Mouse (Mus musculus) midbrain, embryonic 12.5 days (tissue): ENCODE data around the gene Hs6st3. TPM values are rescaled to one million over a fixed set of nuclear protein-coding genes. Genes with fewer than 3 reads are reported as not detected.
A peak's percentile ranks its signal among the peaks of the same experiment; 100 is the strongest.

ENCODE experiments used
- ATAC-seq: fragments of 200-750 bp; cut with Nextera tagmentation; 2 replicates; pipeline ENCODE4 v1.8.0; 2017; ENCODE audit warnings: low read depth, moderate TSS enrichment, moderate library complexity; ENCODE audit not compliant: low FRiP score
- H3K27ac ChIP-seq: fragments of 300-500 bp; sonication (generic); replicated peaks from 2 replicates; pipeline ENCODE4 v1.5.1; 2016; ENCODE audit warnings: mild to moderate bottlenecking
- H3K27me3 ChIP-seq: fragments of 300-500 bp; sonication (generic); 2 replicates; pipeline ENCODE4 v1.6.1; 2016; ENCODE audit warnings: mild to moderate bottlenecking
- H3K36me3 ChIP-seq: fragments of 300-500 bp; sonication (generic); 2 replicates; pipeline ENCODE4 v1.6.1; 2016
- H3K4me1 ChIP-seq: fragments of 300-500 bp; sonication (generic); 2 replicates; pipeline ENCODE4 v1.6.1; 2016
- H3K4me2 ChIP-seq: fragments of 300-500 bp; sonication (generic); replicated peaks from 2 replicates; pipeline ENCODE4 v1.6.1; 2016; ENCODE audit warnings: mild to moderate bottlenecking, moderate library complexity
- H3K4me3 ChIP-seq: fragments of 300-500 bp; sonication (generic); 2 replicates; pipeline ENCODE4 v1.5.1; 2016; ENCODE audit warnings: mild to moderate bottlenecking
- H3K9ac ChIP-seq: fragments of 300-500 bp; sonication (generic); replicated peaks from 2 replicates; pipeline ENCODE4 v1.6.1; 2016; ENCODE audit warnings: mild to moderate bottlenecking, moderate library complexity
- H3K9me3 ChIP-seq: fragments of 300-500 bp; sonication (generic); 2 replicates; pipeline ENCODE4 v1.6.1; 2016; ENCODE audit warnings: mild to moderate bottlenecking
- WGBS: fragments of 180-500 bp; shearing (Covaris S2); methylation state at CpG from one replicate; pipeline ENCODE4 v1.1.7; 2016; 5-methylcytosine and 5-hydroxymethylcytosine counted together
- polyA plus RNA-seq: library from polyadenylated mRNA; unstranded; fragments of >200 nt; fragmentation: Nextera tagmentation; extraction: Ambion mirVana; gene quantifications from 2 replicates; pipeline ENCODE4 v1.2.1, GENCODE M21; 2016

The Hs6st3 gene
- polyA plus RNA-seq, 1 experiment from 2014 or later: 0.88 TPM

- H3K36me3 ChIP-seq: no peaks in the 10 kb centered on the region
- H3K9ac ChIP-seq: no peak overlapping the region
- H3K27ac ChIP-seq: peak overlapping the region; percentile 30; the same call in 1 of the 2 replicates
- H3K9me3 ChIP-seq: no peaks in the 10 kb centered on the region
- no peak overlapping the region for H3K4me2 ChIP-seq
- H3K4me3 ChIP-seq: no peak overlapping the region
- no peaks in the 10 kb centered on the region for H3K27me3 ChIP-seq
- ATAC-seq: no peak
- H3K4me1 ChIP-seq: no peaks in the 10 kb centered on the region
- 73% methylated on average over 10 of the region's 10 CpGs for WGBS
Observed at GRCm38 (mm10) chr14:119895765-119896465, 757.8 kb downstream of the Hs6st3 start.

- Histone ChIP-seq H3K4me3 (no peak overlapping the region), H3K27ac (no peak overlapping the region), H3K27me3 (no peaks in the 10 kb centered on the region), H3K9me3 (no peaks in the 10 kb centered on the region), H3K36me3 (no peaks in the 10 kb centered on the region), H3K4me1 (no peaks in the 10 kb centered on the region), H3K9ac (no peak overlapping the region), H3K4me2 (no peak overlapping the region)
- ATAC-seq: no peak
Observed at GRCm38 (mm10) chr14:119902486-119902885, 764.3 kb downstream of the Hs6st3 start.

GRCm38 (mm10) chr14:119908032-119908675 lies 770.0 kb downstream of the Hs6st3 start:
- 85% methylated on average over 13 of the region's 13 CpGs for WGBS
- Histone ChIP-seq H3K9ac (no peak overlapping the region), H3K4me2 (no peak overlapping the region), H3K4me3 (no peak overlapping the region), H3K27me3 (no peaks in the 10 kb centered on the region), H3K9me3 (no peaks in the 10 kb centered on the region), H3K36me3 (no peaks in the 10 kb centered on the region), H3K27ac (no peak overlapping the region), H3K4me1 (no peaks in the 10 kb centered on the region)
- no peak for ATAC-seq

- H3K27ac ChIP-seq: no peak overlapping the region
- ATAC-seq: no peak
Observed at GRCm38 (mm10) chr14:119914508-119914907, 776.4 kb downstream of the Hs6st3 start.

GRCm38 (mm10) chr14:119918281-119919034 lies 780.3 kb downstream of the Hs6st3 start:
- no peak overlapping the region for H3K4me3 ChIP-seq
- H3K27ac ChIP-seq: no peak overlapping the region
- H3K4me1 ChIP-seq: no peaks in the 10 kb centered on the region
- no peaks in the 10 kb centered on the region for H3K36me3 ChIP-seq
- no peak overlapping the region for H3K4me2 ChIP-seq
- ATAC-seq: no peak
- no peaks in the 10 kb centered on the region for H3K9me3 ChIP-seq
- WGBS: 76% methylated on average over 6 of the region's 6 CpGs
- no peaks in the 10 kb centered on the region for H3K27me3 ChIP-seq
- H3K9ac ChIP-seq: no peak overlapping the region

More at GRCm38 (mm10) chr14:119914508-119914907, 776.4 kb downstream of the Hs6st3 start:
- Histone ChIP-seq H3K4me1 (no peaks in the 10 kb centered on the region), H3K36me3 (no peaks in the 10 kb centered on the region), H3K4me3 (no peak overlapping the region), H3K4me2 (no peak overlapping the region), H3K27me3 (no peaks in the 10 kb centered on the region), H3K9ac (no peak overlapping the region), H3K9me3 (no peaks in the 10 kb centered on the region)
- 74% methylated on average over 6 of the region's 6 CpGs for WGBS

GRCm38 (mm10) chr14:119919177-119919576 lies 781.0 kb downstream of the Hs6st3 start:
- Histone ChIP-seq H3K9ac (no peak overlapping the region), H3K27ac (no peak overlapping the region), H3K27me3 (no peaks in the 10 kb centered on the region), H3K4me1 (no peaks in the 10 kb centered on the region), H3K9me3 (no peaks in the 10 kb centered on the region), H3K4me3 (no peak overlapping the region), H3K36me3 (no peaks in the 10 kb centered on the region), H3K4me2 (no peak overlapping the region)
- ATAC-seq: no peak
- WGBS: 67% methylated on average over 1 of the region's 1 CpGs

Other genes with a start within 250 kb of the Hs6st3 start
- gene Dzip1, start 212.9 kb upstream of the Hs6st3 start, polyA plus RNA-seq: 44.5 and 45.4 TPM in 2 replicates
- 23.8 and 26.1 TPM in 2 replicates for gene Dnajc3, start 200.4 kb upstream of the Hs6st3 start, polyA plus RNA-seq
- gene Uggt2, start 38.9 kb upstream of the Hs6st3 start, polyA plus RNA-seq: 26.4 and 27.7 TPM in 2 replicates